ENCODE assay signal across 9 mouse cellular contexts in the genomic region with DNA sequence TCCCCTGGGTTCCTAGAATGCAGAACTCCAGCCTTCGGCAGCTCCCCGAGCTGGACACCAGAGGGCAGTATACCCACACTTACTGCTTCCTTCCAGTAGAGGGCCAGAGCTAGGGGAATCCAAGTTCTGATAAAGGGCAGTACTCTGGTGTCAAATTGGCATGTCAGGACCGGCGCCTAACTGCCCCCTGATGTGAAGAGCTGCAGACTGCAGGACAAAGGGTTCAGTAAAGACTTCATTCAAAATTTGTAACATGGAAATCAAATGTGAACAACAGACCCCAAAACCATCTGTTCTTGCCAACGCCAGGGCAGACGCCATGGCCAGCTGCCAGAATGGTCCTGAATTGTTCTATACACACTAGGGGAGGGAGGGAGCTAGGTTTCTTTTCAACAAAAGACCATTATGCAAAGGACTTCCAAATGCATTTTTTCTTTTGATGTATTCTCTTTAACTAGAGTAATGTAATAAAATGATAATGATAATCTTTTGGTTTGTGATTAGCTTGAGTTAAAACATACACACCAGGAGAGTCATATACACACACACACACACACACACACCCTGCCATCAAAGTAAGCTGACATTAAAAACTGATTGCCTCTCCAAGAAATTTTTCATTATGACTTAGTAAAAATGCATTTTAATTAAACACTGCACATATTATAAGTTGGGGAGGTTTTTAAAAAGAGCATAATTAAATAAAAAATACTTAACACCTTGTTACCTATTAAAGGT.
DNase-seq lines count a peak whose midpoint lies in the region; ATAC-seq and TF ChIP-seq lines count a peak whose summit lies in the region.
"Had no signal": no experiment of that assay in that cellular context is flagged by ENCODE, and none has a peak within 500 bp of the region (broad histone marks: within the 10 kb centered on the region; RNA-seq: fewer than 3 reads in every experiment).

No protein-coding gene starts in this region.

- peaks cover 6% of the 10 kb centered on the region; the same call in 1 of the 2 replicates for H3K27me3 ChIP-seq in midbrain, embryonic 10.5 days (ENCODE audit: low read depth, poor library complexity, severe bottlenecking)
- H3K27me3 ChIP-seq: stomach, embryonic 15.5 days had no signal

- H3K36me3 ChIP-seq in midbrain, embryonic 10.5 days = no peaks in the 10 kb centered on the region
- H3K36me3 ChIP-seq: stomach, embryonic 15.5 days had no signal

- no peak for ATAC-seq in erythroblast, adult 5-6 weeks (replicated peaks; ENCODE audit: low FRiP score, poor library complexity, severe bottlenecking)

- intact Hi-C loops in gastrocnemius, adult 2 months (cut with DNase I) = loop anchor here (2.0 to 10.0 kb wide), 3 partner anchors 199 to 481 kb away; no protein-coding TSS in a partner anchor
- intact Hi-C loops in left cerebral cortex, adult 2 months (cut with DNase I) = loop anchor here (1.0 to 10.0 kb wide), 3 partner anchors 198 to 481 kb away; no protein-coding TSS in a partner anchor

- H3K27ac ChIP-seq in gastrocnemius, adult 2 months = no peak overlapping the region
- H3K27ac ChIP-seq in left cerebral cortex, adult 2 months = no peak overlapping the region
- no peak overlapping the region for H3K27ac ChIP-seq in midbrain, embryonic 10.5 days (replicated peaks)

- no peaks in the 10 kb centered on the region for H3K9me3 ChIP-seq in midbrain, embryonic 10.5 days (replicated peaks)
- H3K9me3 ChIP-seq: stomach, embryonic 15.5 days had no signal

- WGBS in midbrain, embryonic 10.5 days = 23% methylated on average over 6 of the region's 6 CpGs

- peak overlapping the region; percentile 31 for H3K4me3 ChIP-seq in gastrocnemius, adult 2 months
- no peak overlapping the region for H3K4me3 ChIP-seq in left cerebral cortex, adult 2 months
- peak overlapping the region; percentile 18; the same call in 1 of the 2 replicates for H3K4me3 ChIP-seq in midbrain, embryonic 10.5 days
- H3K4me3 ChIP-seq: stomach, embryonic 15.5 days had no signal

- peak; percentile 98; the same call in 1 of the 2 replicates for TF ChIP-seq CTCF in gastrocnemius, adult 2 months (IDR thresholded peaks at IDR 0.05)
- no peak; the same call in none of the 2 replicates for TF ChIP-seq CTCF in left cerebral cortex, adult 2 months (IDR thresholded peaks at IDR 0.05)

- peaks cover 22% of the 10 kb centered on the region for H3K4me1 ChIP-seq in midbrain, embryonic 10.5 days
- H3K4me1 ChIP-seq: stomach, embryonic 15.5 days had no signal

- DNase-seq in WW6 (ENCODE audit: low read depth, low spot score) = peak; percentile 24
- peak; percentile 50 to 60 for DNase-seq in cerebellum, postnatal 36 days
- DNase-seq in gastrocnemius, adult 2 months = peak; percentile 64
- DNase-seq in induced T-regulatory cell, adult 2 months (ENCODE audit: low read depth) = peak; percentile 53
- peak; percentile 49 to 73 for DNase-seq in left cerebral cortex, adult 2 months (ENCODE audit: extremely low spot score in 1 of 2, low spot score in 2 of 2)
- DNase-seq in midbrain, embryonic 10.5 days (ENCODE audit: low spot score) = peak; percentile 75
- DNase-seq in skeletal muscle tissue, adult 2 months (ENCODE audit: low read depth, low spot score) = peak; percentile 48

Comparison
In these comparisons a context has a peak if more than half of its experiments do, and no peak if none do; other contexts are left out.
1. DNase-seq: peak in every context shown above with its lines; median percentile 75 in midbrain, embryonic 10.5 days; 64 in gastrocnemius, adult 2 months; 61 in left cerebral cortex, adult 2 months; 55 in cerebellum, postnatal 36 days; 53 in induced T-regulatory cell, adult 2 months; 48 in skeletal muscle tissue, adult 2 months; 24 in WW6.